Mouse (Mus musculus) left cerebral cortex, adult 9 months (tissue): ENCODE results near the gene Hoxa9.

Source experiments
- DNase-seq, 2 experiments: peaks; one replicate each; pipeline ENCODE4 v3.0.0; 2022; ENCODE audit warnings: low spot score in 2 of 2

The Hoxa9 gene

GRCm38 (mm10) chr6:52261751-52262462 lies 31.0 kb upstream of the Hoxa9 start:
- no peak for DNase-seq

- DNase-seq, result no peak
These were observed 30.0 kb upstream of the Hoxa9 start, which contains the start of gene Hoxa13 for GRCm38 (mm10) chr6:52260654-52261575. TSS of gene Hoxa13 (minus strand) at chr6:52260880.

GRCm38 (mm10) chr6:52259811-52260261 lies 28.9 kb upstream of the Hoxa9 start:
- no peak for DNase-seq

DNA sequence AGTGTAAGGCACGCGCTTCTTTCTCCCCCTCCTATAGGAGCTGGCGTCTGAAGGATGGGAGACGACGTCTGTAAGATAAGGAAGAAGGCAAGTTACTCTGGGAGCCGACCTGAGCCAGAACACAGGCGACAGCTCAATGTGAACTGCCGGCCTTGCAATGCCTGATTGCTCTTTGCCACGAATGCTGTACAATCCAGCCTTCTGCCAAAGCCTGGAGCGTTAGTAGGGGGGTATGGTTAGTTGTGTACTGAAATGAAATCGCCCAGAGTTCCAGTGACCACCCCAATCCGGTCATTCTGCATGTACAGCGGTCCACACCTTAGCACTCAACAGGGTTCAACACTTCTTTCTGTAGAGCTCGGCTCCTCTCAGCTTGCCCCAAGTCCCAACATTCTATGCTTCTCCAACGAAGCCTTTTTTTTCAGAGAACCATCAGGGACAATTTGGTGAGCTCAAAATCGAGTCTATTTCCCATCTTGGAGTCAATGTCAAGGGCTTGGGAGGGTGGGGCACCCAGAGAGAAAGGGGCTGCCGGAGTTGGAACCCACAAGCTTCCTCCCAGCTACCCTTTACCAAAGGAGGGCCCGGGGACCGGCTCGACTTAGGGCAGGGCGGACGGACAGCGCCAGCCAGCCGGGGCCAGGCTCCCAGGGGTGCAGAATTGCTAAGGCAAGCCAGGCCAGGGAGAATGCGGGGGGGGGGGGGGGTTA lies 28.3 kb upstream of the Hoxa9 start:
- no peak for DNase-seq

DNA sequence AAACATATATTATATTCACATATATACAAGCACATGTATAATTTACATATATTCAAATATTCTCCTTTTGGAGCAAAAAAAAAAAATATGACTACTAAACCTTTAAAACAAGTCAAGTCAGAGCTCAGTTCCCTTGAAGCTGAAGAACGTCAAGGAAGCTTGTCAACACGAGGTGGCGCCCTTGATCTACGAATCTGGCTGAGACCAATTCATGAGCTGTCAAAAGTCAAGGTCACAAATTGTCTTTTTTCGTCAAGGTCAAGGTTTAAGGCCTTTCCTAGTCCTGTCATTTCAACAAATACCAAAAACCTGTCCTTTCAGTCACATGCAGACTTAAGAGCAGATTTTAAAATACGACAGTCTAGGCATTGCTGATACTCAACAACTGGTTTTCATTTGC lies 26.1 kb upstream of the Hoxa9 start:
- DNase-seq, result peak in 1 of 2 experiments; percentile 69

GRCm38 (mm10) chr6:52253511-52254500 lies 22.9 kb upstream of the Hoxa9 start:
- no peak for DNase-seq

GRCm38 (mm10) chr6:52252775-52253376 lies 22.0 kb upstream of the Hoxa9 start:
- no peak for DNase-seq

DNA sequence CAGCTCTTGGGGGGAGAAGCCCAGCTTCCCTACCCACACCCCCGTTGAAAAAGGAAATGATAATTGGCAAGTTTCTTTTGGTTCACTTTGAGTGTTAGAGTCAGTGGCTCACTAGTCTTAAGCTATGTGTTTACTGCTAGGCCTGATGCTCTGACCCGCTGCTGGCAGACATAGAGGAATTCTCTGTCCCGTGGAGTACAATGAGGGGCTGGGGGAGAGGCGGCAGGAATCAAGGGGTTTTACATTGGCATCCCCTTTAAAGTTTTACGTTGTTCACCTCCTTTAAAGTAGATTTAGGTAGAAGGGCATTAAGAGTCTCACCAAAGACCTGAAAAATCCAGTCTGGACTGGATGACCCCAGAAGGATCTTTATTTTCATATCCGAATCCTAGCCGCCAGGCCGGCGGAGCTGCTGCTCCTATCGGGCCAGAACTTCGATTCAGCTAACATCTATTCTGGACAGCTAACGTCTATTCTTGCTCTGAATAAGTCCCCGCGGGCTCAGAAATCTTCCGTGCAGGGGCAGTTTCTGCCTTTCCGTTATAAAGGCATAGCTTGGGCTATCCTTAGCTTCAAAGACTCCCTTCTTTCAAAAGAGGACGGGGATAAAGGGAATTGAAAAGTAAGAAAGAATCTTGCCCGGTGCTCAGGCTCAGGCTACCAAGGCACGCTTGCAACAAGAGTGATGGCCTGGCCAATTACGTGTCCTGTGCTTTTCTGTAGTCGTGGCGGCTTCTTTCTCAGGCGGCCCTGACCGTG lies 21.3 kb upstream of the Hoxa9 start:
- DNase-seq, result no peak

- no peak for DNase-seq
These were observed 20.4 kb upstream of the Hoxa9 start for GRCm38 (mm10) chr6:52251177-52251879.

DNA sequence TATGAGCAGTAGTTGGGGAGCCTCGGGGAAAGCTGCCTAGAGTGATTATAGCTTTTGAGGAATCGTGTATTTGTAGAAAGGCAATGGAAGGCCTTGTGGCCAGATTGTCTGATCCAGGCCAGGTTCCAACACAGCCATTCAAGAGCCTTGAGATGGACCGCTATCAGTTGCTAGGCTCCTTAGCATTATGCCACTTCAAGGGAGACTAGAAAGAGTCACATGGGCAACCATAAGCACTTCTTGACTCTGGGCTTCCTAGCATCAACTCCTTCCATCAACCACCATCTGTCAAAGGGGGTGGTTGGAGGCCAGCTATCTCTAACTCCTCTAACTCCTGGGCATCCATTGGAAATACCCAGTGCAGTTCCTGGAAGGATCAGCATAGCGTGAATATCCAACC lies 18.9 kb upstream of the Hoxa9 start:
- DNase-seq, result no peak

DNA sequence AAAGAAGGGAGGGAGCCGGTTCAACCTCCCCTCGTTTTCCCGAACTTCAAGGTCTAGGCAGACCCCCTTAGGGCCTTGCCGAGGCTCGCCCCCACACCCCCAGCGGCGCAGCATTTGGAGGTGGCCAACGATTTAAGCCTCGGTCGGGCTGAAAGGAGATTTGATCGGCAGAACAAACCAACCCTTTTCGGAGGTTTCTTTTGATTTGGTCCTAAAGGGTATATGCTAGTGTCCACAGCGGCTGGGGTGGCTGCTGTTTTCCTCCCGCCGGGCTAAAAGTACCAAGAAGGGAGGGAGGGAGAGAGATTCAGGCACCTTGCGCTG lies 18.5 kb upstream of the Hoxa9 start:
- no peak for DNase-seq

- DNase-seq, result no peak
These were observed 17.9 kb upstream of the Hoxa9 start for GRCm38 (mm10) chr6:52248638-52249414.

GRCm38 (mm10) chr6:52247766-52248637 lies 17.1 kb upstream of the Hoxa9 start:
- DNase-seq, result no peak

GRCm38 (mm10) chr6:52246916-52247315 lies 16.0 kb upstream of the Hoxa9 start:
- no peak for DNase-seq

GRCm38 (mm10) chr6:52246403-52246803 lies 15.5 kb upstream of the Hoxa9 start:
- no peak for DNase-seq

- DNase-seq, result no peak
These were observed 14.9 kb upstream of the Hoxa9 start, which contains the start of gene Hoxa11 for GRCm38 (mm10) chr6:52245757-52246142. TSS of gene Hoxa11 (minus strand) at chr6:52245810.

DNA sequence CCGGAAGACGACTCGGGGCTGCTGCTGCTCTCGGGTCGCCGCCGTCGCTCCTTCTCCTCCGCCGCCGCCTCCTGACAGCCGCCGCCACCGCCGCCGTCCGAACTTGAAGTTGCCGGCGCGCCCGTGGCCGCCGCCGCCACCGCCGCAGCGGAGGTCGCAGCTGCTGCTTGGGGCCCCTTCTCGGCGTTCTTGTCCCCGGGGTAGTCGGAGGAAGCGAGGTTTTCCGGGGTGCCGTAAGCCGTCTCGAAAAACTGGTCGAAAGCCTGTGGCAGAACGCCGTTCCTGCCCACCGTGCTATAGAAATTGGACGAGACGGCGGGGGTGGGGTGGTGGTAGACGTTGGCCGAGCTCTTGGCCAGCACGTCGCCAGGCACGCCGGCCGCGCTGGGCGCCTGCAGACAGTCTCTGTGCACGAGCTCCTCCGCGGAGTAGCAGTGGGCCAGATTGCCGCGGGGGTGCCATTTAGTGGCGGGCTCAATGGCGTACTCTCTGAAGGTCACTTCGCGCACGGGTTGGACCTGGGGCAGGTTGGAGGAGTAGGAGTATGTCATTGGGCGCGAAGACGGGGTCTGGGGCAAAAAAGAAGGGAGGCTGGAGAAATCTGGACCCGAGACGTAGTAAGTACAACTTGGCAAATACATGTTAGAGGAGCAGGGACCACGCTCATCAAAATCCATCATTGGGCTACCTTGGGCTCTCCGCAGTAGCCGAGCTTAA lies 14.3 kb upstream of the Hoxa9 start:
- no peak for DNase-seq
